Mouse (Mus musculus): ENCODE results near the gene Ints1. TPM values are rescaled to one million over a fixed set of nuclear protein-coding genes. Genes with fewer than 3 reads are reported as not detected.

The Ints1 gene
- polyA plus RNA-seq, 2 experiments: 12.1 to 13.5 TPM

DNA sequence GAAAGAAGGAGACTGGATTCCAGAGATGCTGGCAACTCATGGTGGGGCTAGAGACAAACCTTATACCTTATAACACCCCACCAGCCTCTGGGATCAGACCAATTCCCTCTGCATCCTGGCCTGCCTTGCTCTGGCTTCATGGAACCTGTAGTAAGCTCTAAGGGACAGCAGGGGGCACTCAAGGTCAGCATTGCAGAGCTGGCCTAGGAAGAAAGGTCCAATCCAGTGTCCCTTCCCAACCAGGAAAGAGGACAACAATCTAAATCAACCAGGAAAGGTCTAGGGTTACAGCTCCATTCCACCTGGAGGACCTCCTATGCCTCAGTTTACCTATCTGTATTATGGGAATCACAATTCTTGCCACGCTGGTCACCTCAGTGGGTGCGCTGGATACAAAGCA, 57.8 kb downstream of the Ints1 start:
- H3K4me3 ChIP-seq (ENCODE audit: insufficient read depth in 1 of 2, low read depth in 2 of 2, low read length in 2 of 2): no peak overlapping the region
- 96% methylated on average over 2 of the region's 2 CpGs for WGBS (ENCODE audit: insufficient replicate concordance)
- peak; percentile 38; the same call in 1 of the 2 replicates for ATAC-seq (ENCODE audit: insufficient read depth)
- no peaks in the 10 kb centered on the region for H3K27me3 ChIP-seq (ENCODE audit: control insufficient read depth, insufficient read depth, low read length)
- H3K4me2 ChIP-seq (ENCODE audit: low read depth): no peak overlapping the region
- no peak for DNase-seq (ENCODE audit: low read depth in 3 of 3, low spot score in 3 of 3)
- no peak overlapping the region for H3K9ac ChIP-seq (replicated peaks)
- H3K27ac ChIP-seq: no peak overlapping the region
- TF ChIP-seq EP300 (IDR thresholded peaks at IDR 0.05; ENCODE audit: low read depth): no peak
- TF ChIP-seq CTCF (IDR thresholded peaks at IDR 0.05; ENCODE audit: low read depth): peak; percentile 97
- H3K9me3 ChIP-seq (ENCODE audit: control insufficient read depth, low read length): no peaks in the 10 kb centered on the region
- H3K36me3 ChIP-seq (replicated peaks; ENCODE audit: control insufficient read depth, insufficient read depth, low read depth): peaks cover 25% of the 10 kb centered on the region
- peaks cover 0 to 2% of the 10 kb centered on the region in 2 experiments; a peak in 2 of 4 replicates for H3K4me1 ChIP-seq (replicated peaks; ENCODE audit: control insufficient read depth in 2 of 2, insufficient read depth in 2 of 2, low read length in 1 of 2)

DNA sequence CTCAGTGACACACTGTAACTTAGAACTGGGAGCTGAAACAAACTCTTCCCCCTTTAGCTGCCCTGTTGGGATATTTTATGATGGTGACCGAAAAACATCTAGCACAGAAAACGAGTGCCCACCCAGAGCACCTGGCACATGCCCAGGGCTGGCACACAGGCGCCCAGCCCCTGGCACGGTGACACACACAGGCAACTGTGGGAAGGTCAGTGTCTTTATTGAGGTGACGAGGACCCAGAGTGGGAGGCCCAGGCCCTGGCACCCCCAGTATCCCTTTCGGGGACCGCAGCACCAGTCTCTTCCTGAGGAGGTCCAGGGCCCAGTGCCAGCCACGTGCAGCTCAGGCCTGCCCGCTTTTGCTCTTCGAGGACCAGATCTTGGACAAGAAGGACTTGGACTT, 69.0 kb downstream of the Ints1 start:
- ATAC-seq (ENCODE audit: insufficient read depth): no peak
- H3K9me3 ChIP-seq (ENCODE audit: control insufficient read depth, low read length): no peaks in the 10 kb centered on the region
- no peak for TF ChIP-seq CTCF (IDR thresholded peaks at IDR 0.05; ENCODE audit: low read depth)
- TF ChIP-seq EP300 (IDR thresholded peaks at IDR 0.05; ENCODE audit: low read depth): no peak
- no peak overlapping the region for H3K4me2 ChIP-seq (ENCODE audit: low read depth)
- H3K36me3 ChIP-seq (replicated peaks; ENCODE audit: control insufficient read depth, insufficient read depth, low read depth): peaks cover 50% of the 10 kb centered on the region
- H3K4me3 ChIP-seq (ENCODE audit: insufficient read depth in 1 of 2, low read depth in 2 of 2, low read length in 2 of 2): no peak overlapping the region
- no peak for DNase-seq (ENCODE audit: low read depth in 3 of 3, low spot score in 3 of 3)
- 89% methylated on average over 10 of the region's 10 CpGs for WGBS (ENCODE audit: insufficient replicate concordance)
- H3K27me3 ChIP-seq (ENCODE audit: control insufficient read depth, insufficient read depth, low read length): no peaks in the 10 kb centered on the region
- H3K4me1 ChIP-seq (replicated peaks; ENCODE audit: control insufficient read depth in 2 of 2, insufficient read depth in 2 of 2, low read length in 1 of 2): 0 out of 4 replicates have a peak, but pooled peaks cover 0 to 4% of the 10 kb centered on the region in 2 experiments
- no peak overlapping the region for H3K9ac ChIP-seq (replicated peaks)
- no peak overlapping the region for H3K27ac ChIP-seq

GRCm38 (mm10) chr5:139702905-139703304, 72.6 kb downstream of the Ints1 start:
- no peak overlapping the region for H3K27ac ChIP-seq
- no peak overlapping the region for H3K4me2 ChIP-seq (ENCODE audit: low read depth)
- H3K4me3 ChIP-seq (ENCODE audit: insufficient read depth in 1 of 2, low read depth in 2 of 2, low read length in 2 of 2): no peak overlapping the region
- DNase-seq (ENCODE audit: low read depth in 3 of 3, low spot score in 3 of 3) (no peak), ATAC-seq (ENCODE audit: insufficient read depth) (peak; percentile 67; the same call in 1 of the 2 replicates)
- TF ChIP-seq EP300 (IDR thresholded peaks at IDR 0.05; ENCODE audit: low read depth) (no peak), CTCF (IDR thresholded peaks at IDR 0.05; ENCODE audit: low read depth) (peak; percentile 90)
- H3K4me1 ChIP-seq (replicated peaks; ENCODE audit: control insufficient read depth in 2 of 2, insufficient read depth in 2 of 2, low read length in 1 of 2): 0 out of 4 replicates have a peak, but pooled peaks cover 0 to 4% of the 10 kb centered on the region in 2 experiments
- no peaks in the 10 kb centered on the region for H3K9me3 ChIP-seq (ENCODE audit: control insufficient read depth, low read length)
- WGBS (ENCODE audit: insufficient replicate concordance): 23% methylated on average over 2 of the region's 2 CpGs
- H3K36me3 ChIP-seq (replicated peaks; ENCODE audit: control insufficient read depth, insufficient read depth, low read depth): peaks cover 15% of the 10 kb centered on the region
- H3K27me3 ChIP-seq (ENCODE audit: control insufficient read depth, insufficient read depth, low read length): no peaks in the 10 kb centered on the region
- H3K9ac ChIP-seq (replicated peaks): no peak overlapping the region

DNA sequence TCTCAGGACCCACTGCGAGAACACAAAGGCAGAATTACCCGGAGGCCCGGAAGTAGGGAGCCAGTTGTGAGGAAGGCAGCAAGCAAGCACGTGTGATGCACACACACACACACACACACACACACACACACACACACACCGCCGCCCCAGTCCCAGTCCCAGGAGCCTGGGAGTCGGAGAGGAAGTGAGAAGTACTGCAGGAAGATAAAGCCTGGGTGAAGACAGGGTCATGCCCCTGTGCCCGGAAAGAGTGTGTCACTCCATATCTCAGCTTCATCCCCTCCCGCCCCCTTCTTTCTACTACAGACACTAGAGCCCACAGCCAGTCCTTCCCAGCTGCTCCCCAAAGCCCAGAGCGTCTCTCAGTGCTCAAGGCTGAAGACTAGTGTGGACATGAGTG, 73.2 kb downstream of the Ints1 start:
- no peaks in the 10 kb centered on the region for H3K9me3 ChIP-seq (ENCODE audit: control insufficient read depth, low read length)
- 10% methylated on average over 10 of the region's 10 CpGs for WGBS (ENCODE audit: insufficient replicate concordance)
- peaks cover 12% of the 10 kb centered on the region for H3K36me3 ChIP-seq (replicated peaks; ENCODE audit: control insufficient read depth, insufficient read depth, low read depth)
- TF ChIP-seq EP300 (IDR thresholded peaks at IDR 0.05; ENCODE audit: low read depth) (no peak), CTCF (IDR thresholded peaks at IDR 0.05; ENCODE audit: low read depth) (no peak)
- H3K9ac ChIP-seq (replicated peaks): no peak overlapping the region
- no peak overlapping the region for H3K4me3 ChIP-seq (ENCODE audit: insufficient read depth in 1 of 2, low read depth in 2 of 2, low read length in 2 of 2)
- DNase-seq (ENCODE audit: low read depth in 3 of 3, low spot score in 3 of 3): no peak
- no peak overlapping the region for H3K4me2 ChIP-seq (ENCODE audit: low read depth)
- H3K27ac ChIP-seq: no peak overlapping the region
- H3K27me3 ChIP-seq (ENCODE audit: control insufficient read depth, insufficient read depth, low read length): no peaks in the 10 kb centered on the region
- 0 out of 4 replicates have a peak, but pooled peaks cover 0 to 4% of the 10 kb centered on the region in 2 experiments for H3K4me1 ChIP-seq (replicated peaks; ENCODE audit: control insufficient read depth in 2 of 2, insufficient read depth in 2 of 2, low read length in 1 of 2)
- peak; percentile 70 for ATAC-seq (ENCODE audit: insufficient read depth)

Small RNA genes lying within 50 kb of the gene (microRNA-seq; reads per million reads assigned to microRNA genes)
- gene Mir7037: not detected

Other genes starting within 250 kb of the Ints1 start
- gene Uncx, start 232.2 kb downstream of the Ints1 start, polyA plus RNA-seq (2012; rRNA removed): 0.05 TPM in 1 of 2 replicates, not detected in the other
- not detected in 2 replicates for gene Uncx, start 232.2 kb downstream of the Ints1 start, polyA plus RNA-seq (2014; fragmentation: Nextera tagmentation; extraction: Ambion mirVana)
- gene Micall2, start 39.3 kb downstream of the Ints1 start, polyA plus RNA-seq (2012; rRNA removed): 8.3 and 8.4 TPM in 2 replicates
- gene Micall2, start 39.3 kb downstream of the Ints1 start, polyA plus RNA-seq (2014; fragmentation: Nextera tagmentation; extraction: Ambion mirVana): 10.3 and 14.4 TPM in 2 replicates
- 21.6 and 23.0 TPM in 2 replicates for gene Mafk, start 15.8 kb upstream of the Ints1 start, polyA plus RNA-seq (2012; rRNA removed)
- gene Mafk, start 15.8 kb upstream of the Ints1 start, polyA plus RNA-seq (2014; fragmentation: Nextera tagmentation; extraction: Ambion mirVana): 20.7 and 22.7 TPM in 2 replicates
- 0.75 TPM in 2 replicates for gene Tmem184a, start 44.2 kb upstream of the Ints1 start, polyA plus RNA-seq (2012; rRNA removed)
- 0.90 and 1.2 TPM in 2 replicates for gene Tmem184a, start 44.2 kb upstream of the Ints1 start, polyA plus RNA-seq (2014; fragmentation: Nextera tagmentation; extraction: Ambion mirVana)
- not detected in 2 replicates for gene Gm26938, start 50.7 kb upstream of the Ints1 start, polyA plus RNA-seq (2012; rRNA removed)
- not detected in 2 replicates for gene Gm26938, start 50.7 kb upstream of the Ints1 start, polyA plus RNA-seq (2014; fragmentation: Nextera tagmentation; extraction: Ambion mirVana)
- gene Psmg3, start 51.2 kb upstream of the Ints1 start, polyA plus RNA-seq (2012; rRNA removed): 34.5 and 41.9 TPM in 2 replicates
- gene Psmg3, start 51.2 kb upstream of the Ints1 start, polyA plus RNA-seq (2014; fragmentation: Nextera tagmentation; extraction: Ambion mirVana): 46.5 and 56.0 TPM in 2 replicates
- 0.09 and 0.16 TPM in 2 replicates for gene Elfn1, start 132.3 kb upstream of the Ints1 start, polyA plus RNA-seq (2012; rRNA removed)
- 0.04 TPM in 1 of 2 replicates, not detected in the other for gene Elfn1, start 132.3 kb upstream of the Ints1 start, polyA plus RNA-seq (2014; fragmentation: Nextera tagmentation; extraction: Ambion mirVana)

Data from liver, embryonic 14.5 days (tissue).